Mouse (Mus musculus) liver, postnatal 0 days (tissue): ENCODE data around the gene Itk. TPM values are rescaled to one million over a fixed set of nuclear protein-coding genes. Genes with fewer than 3 reads are reported as not detected.
A peak's percentile ranks its signal among the peaks of the same experiment; 100 is the strongest.

Source experiments
- ATAC-seq: fragments of 200-750 bp; cut with Nextera tagmentation; 2 replicates; pipeline ENCODE4 v1.8.0; 2017; ENCODE audit warnings: mild to moderate bottlenecking, moderate library complexity
- DNase-seq: peaks from one replicate; pipeline ENCODE4 v3.0.0-alpha.2; 2016
- H3K27ac ChIP-seq: fragments of 300-500 bp; sonication (generic); 2 replicates; pipeline ENCODE4 v1.5.1; 2014; ENCODE audit warnings: antibody characterized with exemption, moderate library complexity, mild to moderate bottlenecking, low read depth
- H3K27me3 ChIP-seq: fragments of 300-500 bp; sonication (generic); 2 replicates; pipeline ENCODE4 v1.6.1; 2014; ENCODE audit warnings: low read length, control low read depth, mixed read lengths; ENCODE audit not compliant: insufficient read depth
- H3K36me3 ChIP-seq: fragments of 300-500 bp; sonication (generic); replicated peaks from 2 replicates; pipeline ENCODE4 v1.6.1; 2014; ENCODE audit warnings: mild to moderate bottlenecking, control low read depth, low read length, moderate library complexity, mixed read lengths; ENCODE audit not compliant: insufficient read depth
- H3K4me1 ChIP-seq: fragments of 300-500 bp; sonication (generic); 2 replicates; pipeline ENCODE4 v1.6.1; 2014; ENCODE audit warnings: antibody characterized with exemption, mild to moderate bottlenecking, control low read depth; ENCODE audit not compliant: insufficient read depth
- H3K4me2 ChIP-seq: fragments of 300-500 bp; sonication (generic); 2 replicates; pipeline ENCODE4 v1.6.1; 2014; ENCODE audit warnings: low read depth, mild to moderate bottlenecking, low read length, moderate library complexity, mixed read lengths
- H3K4me3 ChIP-seq: fragments of 300-500 bp; sonication (generic); 2 replicates; pipeline ENCODE4 v1.5.1; 2014; ENCODE audit warnings: low read depth, low read length
- H3K9ac ChIP-seq: fragments of 300-500 bp; sonication (generic); replicated peaks from 2 replicates; pipeline ENCODE4 v1.6.1; 2014; ENCODE audit warnings: mild to moderate bottlenecking, moderate library complexity
- H3K9me3 ChIP-seq: fragments of 300-500 bp; sonication (generic); 2 replicates; pipeline ENCODE4 v1.6.1; 2016; ENCODE audit warnings: mild to moderate bottlenecking, control low read depth, low read length, mixed read lengths
- CTCF ChIP-seq: sonication (generic); IDR thresholded peaks from 2 replicates; pipeline ENCODE4 v1.5.1; 2016; ENCODE audit warnings: antibody characterized with exemption, low read depth
- EP300 ChIP-seq: IDR thresholded peaks from 2 replicates; pipeline ENCODE4 v1.6.1; 2016; ENCODE audit warnings: antibody characterized with exemption, low read depth, mild to moderate bottlenecking
- WGBS: fragments of 180-500 bp; shearing (Covaris S2); extraction: QIAGEN DNeasy Blood & Tissue Kit; methylation state at CpG from one replicate; pipeline ENCODE4 v1.1.7; 2014; ENCODE audit not compliant: insufficient replicate concordance; 5-methylcytosine and 5-hydroxymethylcytosine counted together
- polyA plus RNA-seq: library from polyadenylated mRNA; unstranded; fragments of >200 nt; fragmentation: Nextera tagmentation; extraction: Ambion mirVana; gene quantifications from 2 replicates; pipeline ENCODE4 v1.2.1, GENCODE M21; 2015

Itk gene
- polyA plus RNA-seq, 1 experiment from 2014 or later, result 0.09 TPM

- DNase-seq, result no peak
- TF ChIP-seq EP300 (no peak), CTCF (no peak)
- Histone ChIP-seq H3K4me1 (peaks cover 2% of the 10 kb centered on the region), H3K27ac (no peak overlapping the region), H3K9me3 (no peaks in the 10 kb centered on the region), H3K27me3 (no peaks in the 10 kb centered on the region), H3K4me2 (no peak overlapping the region), H3K9ac (no peak overlapping the region), H3K4me3 (no peak overlapping the region), H3K36me3 (no peaks in the 10 kb centered on the region)
- ATAC-seq, result no peak
- WGBS, result 85% methylated on average over 8 of the region's 8 CpGs
Observed at GRCm38 (mm10) chr11:46386556-46386955, 2.8 kb downstream of the Itk start.

DNA sequence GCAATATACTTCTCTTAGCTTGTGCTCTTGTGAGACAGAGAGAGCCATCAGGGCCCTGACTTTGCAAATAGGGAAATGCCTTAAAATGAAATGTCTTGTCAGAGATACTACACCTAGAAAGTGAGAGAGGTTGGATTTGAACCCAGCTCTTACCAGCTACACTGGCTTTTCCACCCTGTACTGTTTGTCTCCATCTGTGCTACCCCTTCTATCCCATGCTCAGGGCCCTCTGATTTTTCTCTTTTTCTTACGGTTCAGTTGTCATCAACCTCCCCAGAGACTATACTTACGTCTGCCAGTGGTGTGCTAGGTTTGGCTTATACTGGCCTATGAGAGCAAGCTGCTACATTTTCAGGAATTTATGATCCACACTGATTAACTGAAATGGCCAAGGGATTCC lies 4.4 kb downstream of the Itk start:
- Histone ChIP-seq H3K27me3 (no peaks in the 10 kb centered on the region), H3K9ac (no peak overlapping the region), H3K27ac (no peak overlapping the region), H3K9me3 (no peaks in the 10 kb centered on the region), H3K36me3 (no peaks in the 10 kb centered on the region), H3K4me1 (peaks cover 7% of the 10 kb centered on the region), H3K4me3 (no peak overlapping the region), H3K4me2 (no peak overlapping the region)
- no peak for DNase-seq
- no peak for TF ChIP-seq CTCF
- TF ChIP-seq EP300, result no peak
- ATAC-seq, result no peak
- WGBS, result 76% methylated on average over 2 of the region's 2 CpGs

GRCm38 (mm10) chr11:46382466-46382865 lies 6.8 kb downstream of the Itk start:
- Histone ChIP-seq H3K9ac (no peak overlapping the region), H3K9me3 (no peaks in the 10 kb centered on the region), H3K27ac (no peak overlapping the region), H3K27me3 (no peaks in the 10 kb centered on the region), H3K36me3 (no peaks in the 10 kb centered on the region), H3K4me3 (no peak overlapping the region), H3K4me2 (no peak overlapping the region), H3K4me1 (peaks cover 17% of the 10 kb centered on the region)
- no peak for ATAC-seq
- no peak for DNase-seq
- TF ChIP-seq EP300, result no peak
- no peak for TF ChIP-seq CTCF
- 91% methylated on average over 4 of the region's 4 CpGs for WGBS

DNA sequence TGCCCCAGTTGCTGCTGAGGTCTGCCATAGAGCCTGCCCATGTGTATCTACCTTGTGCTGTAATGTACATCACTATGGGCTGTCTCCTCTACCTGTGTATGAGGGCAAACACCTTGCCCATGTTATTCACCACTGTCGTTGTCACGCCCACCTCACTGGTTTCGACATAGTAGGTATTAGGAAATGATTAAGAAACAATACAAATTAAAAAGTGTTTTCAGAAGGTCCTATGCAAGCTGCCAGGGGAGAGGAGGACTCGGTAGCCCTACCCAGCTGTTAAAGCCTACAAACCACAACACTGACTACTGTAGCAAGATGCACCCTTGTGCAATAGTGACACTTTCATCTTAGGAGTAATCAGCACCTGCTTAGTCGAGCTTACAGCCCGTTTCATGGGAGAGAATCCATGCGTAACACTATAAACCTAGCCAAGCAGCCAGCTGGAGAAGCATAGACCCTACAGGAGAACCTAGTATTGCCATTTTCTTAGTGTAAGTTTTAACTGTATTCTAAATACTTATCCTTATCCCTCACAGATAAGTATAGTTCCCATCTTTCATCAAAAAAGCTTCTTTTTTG lies 9.1 kb downstream of the Itk start:
- H3K4me3 ChIP-seq, result no peak overlapping the region
- no peaks in the 10 kb centered on the region for H3K36me3 ChIP-seq
- DNase-seq (no peak), ATAC-seq (peak; percentile 36)
- peak overlapping the region; percentile 37 for H3K27ac ChIP-seq
- WGBS, result 58% methylated on average over 7 of the region's 7 CpGs
- peaks cover 21% of the 10 kb centered on the region for H3K4me1 ChIP-seq
- H3K9me3 ChIP-seq, result no peaks in the 10 kb centered on the region
- H3K9ac ChIP-seq, result no peak overlapping the region
- H3K27me3 ChIP-seq, result no peaks in the 10 kb centered on the region
- no peak overlapping the region for H3K4me2 ChIP-seq
- TF ChIP-seq EP300 (no peak), CTCF (no peak)

GRCm38 (mm10) chr11:46377819-46378782 lies 11.2 kb downstream of the Itk start:
- 60% methylated on average over 8 of the region's 8 CpGs for WGBS
- Histone ChIP-seq H3K9ac (no peak overlapping the region), H3K4me2 (no peak overlapping the region), H3K4me1 (peaks cover 21% of the 10 kb centered on the region), H3K4me3 (no peak overlapping the region), H3K9me3 (no peaks in the 10 kb centered on the region), H3K27ac (no peak overlapping the region), H3K36me3 (no peaks in the 10 kb centered on the region), H3K27me3 (no peaks in the 10 kb centered on the region)
- peak; percentile 83 for ATAC-seq
- no peak for DNase-seq
- no peak for TF ChIP-seq CTCF
- TF ChIP-seq EP300, result peak; percentile 84

GRCm38 (mm10) chr11:46377316-46377715 lies 12.0 kb downstream of the Itk start:
- H3K27ac ChIP-seq, result no peak overlapping the region
- peaks cover 22% of the 10 kb centered on the region for H3K4me1 ChIP-seq
- no peak overlapping the region for H3K9ac ChIP-seq
- H3K36me3 ChIP-seq, result no peaks in the 10 kb centered on the region
- H3K4me3 ChIP-seq, result no peak overlapping the region
- 76% methylated on average over 1 of the region's 1 CpGs for WGBS
- no peaks in the 10 kb centered on the region for H3K9me3 ChIP-seq
- ATAC-seq (no peak), DNase-seq (no peak)
- TF ChIP-seq CTCF (no peak), EP300 (no peak)
- no peaks in the 10 kb centered on the region for H3K27me3 ChIP-seq
- no peak overlapping the region for H3K4me2 ChIP-seq
